Mouse (Mus musculus) heart, embryonic 15.5 days (tissue): ENCODE measurements around the gene Socs7. TPM values are rescaled to one million over a fixed set of nuclear protein-coding genes. Genes with fewer than 3 reads are reported as not detected.

Experiments used
- polyA plus RNA-seq: library from polyadenylated mRNA; unstranded; fragments of >200 nt; fragmentation: Nextera tagmentation; extraction: Ambion mirVana; gene quantifications from 2 replicates; pipeline ENCODE4 v1.2.1, GENCODE M21; 2015

Gene Socs7
- polyA plus RNA-seq, 1 experiment from 2014 or later: 3.0 TPM

Other genes with a start within 250 kb of the Socs7 start
- 0.05 and 0.36 TPM in 2 replicates for gene Tbx21, start 247.2 kb upstream of the Socs7 start, polyA plus RNA-seq
- 4.7 and 6.5 TPM in 2 replicates for gene Tbkbp1, start 211.1 kb upstream of the Socs7 start, polyA plus RNA-seq
- gene Kpnb1, start 174.7 kb upstream of the Socs7 start, polyA plus RNA-seq: 29.5 and 31.4 TPM in 2 replicates
- 90.4 and 90.7 TPM in 2 replicates for gene Npepps, start 81.9 kb upstream of the Socs7 start, polyA plus RNA-seq
- gene Mrpl45, start 46.8 kb upstream of the Socs7 start, polyA plus RNA-seq: 53.4 and 54.4 TPM in 2 replicates
- 0.05 and 0.10 TPM in 2 replicates for gene Gpr179, start 10.5 kb upstream of the Socs7 start, polyA plus RNA-seq
- gene Arhgap23, start 53.0 kb downstream of the Socs7 start, polyA plus RNA-seq: 6.0 and 7.8 TPM in 2 replicates
- gene 4933428G20Rik, start 137.8 kb downstream of the Socs7 start, polyA plus RNA-seq: 0.78 and 1.0 TPM in 2 replicates
- 0.06 and 0.15 TPM in 2 replicates for gene Srcin1, start 213.6 kb downstream of the Socs7 start, polyA plus RNA-seq